In genomic region chr17:8777710-8778109, GRCm38 (mm10) we compare ENCODE assay signal across 5 mouse cellular contexts.
"Had no signal": no experiment of that assay in that cellular context is flagged by ENCODE, and none has a peak within 500 bp of the region (broad histone marks: within the 10 kb centered on the region; RNA-seq: fewer than 3 reads in every experiment).

No protein-coding gene starts in this region.

- DNase-seq: kidney, adult 8-10 months; kidney, postnatal 25 days; lung, adult 2 months; lung, postnatal 36 days; midbrain, embryonic 14.5 days had no signal
